Mouse (Mus musculus) kidney, embryonic 16.5 days (tissue): ENCODE results near the gene Evi5. TPM values are rescaled to one million over a fixed set of nuclear protein-coding genes. Genes with fewer than 3 reads are reported as not detected.

Source experiments
- ATAC-seq: fragments of 200-750 bp; cut with Nextera tagmentation; 2 replicates; pipeline ENCODE4 v1.8.0; 2017; ENCODE audit warnings: moderate TSS enrichment; ENCODE audit not compliant: low FRiP score, low TSS enrichment
- H3K27ac ChIP-seq: fragments of 300-500 bp; sonication (generic); 2 replicates; pipeline ENCODE4 v1.5.1; 2014; ENCODE audit warnings: low read length
- H3K27me3 ChIP-seq: fragments of 300-500 bp; sonication (generic); 2 replicates; pipeline ENCODE4 v1.6.1; 2014; ENCODE audit warnings: low read length, control low read depth, mixed read lengths; ENCODE audit not compliant: insufficient read depth
- H3K36me3 ChIP-seq: fragments of 300-500 bp; sonication (generic); 2 replicates; pipeline ENCODE4 v1.6.1; 2014; ENCODE audit warnings: low read length, control low read depth, mixed read lengths; ENCODE audit not compliant: insufficient read depth
- H3K4me1 ChIP-seq: fragments of 300-500 bp; sonication (generic); 2 replicates; pipeline ENCODE4 v1.6.1; 2014; ENCODE audit warnings: low read length, control low read depth, mixed read lengths; ENCODE audit not compliant: insufficient read depth
- H3K4me2 ChIP-seq: fragments of 300-500 bp; sonication (generic); replicated peaks from 2 replicates; pipeline ENCODE4 v1.6.1; 2014; ENCODE audit warnings: low read depth, low read length
- H3K4me3 ChIP-seq: fragments of 300-500 bp; sonication (generic); 2 replicates; pipeline ENCODE4 v1.5.1; 2014; ENCODE audit warnings: mild to moderate bottlenecking, low read length
- H3K9ac ChIP-seq: fragments of 300-500 bp; sonication (generic); replicated peaks from 2 replicates; pipeline ENCODE4 v1.6.1; 2014; ENCODE audit warnings: low read length
- H3K9me3 ChIP-seq: fragments of 300-500 bp; sonication (generic); 2 replicates; pipeline ENCODE4 v1.6.1; 2016; ENCODE audit warnings: low read length, control low read depth
- WGBS: fragments of 180-500 bp; shearing (Covaris S2); extraction: QIAGEN DNeasy Blood & Tissue Kit; methylation state at CpG from one replicate; pipeline ENCODE4 v1.1.7; 2014; 5-methylcytosine and 5-hydroxymethylcytosine counted together
- polyA plus RNA-seq: library from polyadenylated mRNA; unstranded; fragments of >200 nt; fragmentation: Nextera tagmentation; extraction: Ambion mirVana; gene quantifications from 2 replicates; pipeline ENCODE4 v1.2.1, GENCODE M21; 2015

Gene Evi5
- polyA plus RNA-seq, 1 experiment from 2014 or later = 76.5 TPM

DNA sequence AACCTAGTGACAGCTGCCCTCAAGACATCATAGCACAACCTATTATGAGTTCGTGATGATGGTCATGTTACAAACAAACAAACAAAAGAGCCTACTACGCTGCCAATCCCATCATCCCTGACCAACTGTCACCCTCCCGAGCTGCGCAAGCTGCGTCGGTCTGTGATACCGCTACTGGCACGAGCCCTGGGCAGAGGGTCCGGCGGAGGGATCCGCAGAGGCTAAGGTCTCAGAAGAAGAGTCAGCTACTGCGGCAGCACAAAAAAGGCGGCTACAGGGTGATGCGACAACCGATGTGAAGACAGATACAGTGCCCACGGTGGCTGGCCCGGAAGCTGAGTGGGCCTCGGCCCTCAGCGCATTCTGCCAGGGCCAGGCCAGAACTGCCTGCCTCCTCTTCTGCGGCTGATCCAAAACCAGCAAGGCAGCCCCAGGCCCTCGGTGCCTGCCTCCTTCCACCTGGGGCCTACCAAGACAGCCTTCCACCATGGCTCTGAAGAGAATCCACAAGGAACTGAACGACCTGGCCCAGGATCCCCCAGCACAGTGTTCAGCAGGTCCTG is 44.8 kb downstream of the Evi5 start, which contains the start of gene Ube2d2b:
Gene Ube2d2b (plus strand): TSS at position 102 of the 563 bp plus-strand sequence.
- Histone ChIP-seq H3K4me3 (no peak within 1 kb of the TSS), H3K9ac (no peak within 1 kb of the TSS), H3K27ac (no peak within 1 kb of the TSS), H3K4me1 (no peaks in the 10 kb centered on the region), H3K9me3 (peaks cover 12% of the 10 kb centered on the region), H3K36me3 (peaks cover 13% of the 10 kb centered on the region), H3K27me3 (no peaks in the 10 kb centered on the region), H3K4me2 (no peak within 1 kb of the TSS)
- ATAC-seq = no peak
- WGBS = 96% methylated on average over 22 of the region's 22 CpGs

GRCm38 (mm10) chr5:107822521-107822920 is 52.4 kb downstream of the Evi5 start:
- no peaks in the 10 kb centered on the region for H3K27me3 ChIP-seq
- H3K4me2 ChIP-seq = no peak overlapping the region
- ATAC-seq = no peak
- no peak overlapping the region for H3K9ac ChIP-seq
- no peak overlapping the region for H3K4me3 ChIP-seq
- no peak overlapping the region for H3K27ac ChIP-seq
- no peaks in the 10 kb centered on the region for H3K9me3 ChIP-seq
- WGBS = 75% methylated on average over 1 of the region's 1 CpGs
- H3K4me1 ChIP-seq = no peaks in the 10 kb centered on the region
- no peaks in the 10 kb centered on the region; the same call in 1 of the 2 replicates for H3K36me3 ChIP-seq

DNA sequence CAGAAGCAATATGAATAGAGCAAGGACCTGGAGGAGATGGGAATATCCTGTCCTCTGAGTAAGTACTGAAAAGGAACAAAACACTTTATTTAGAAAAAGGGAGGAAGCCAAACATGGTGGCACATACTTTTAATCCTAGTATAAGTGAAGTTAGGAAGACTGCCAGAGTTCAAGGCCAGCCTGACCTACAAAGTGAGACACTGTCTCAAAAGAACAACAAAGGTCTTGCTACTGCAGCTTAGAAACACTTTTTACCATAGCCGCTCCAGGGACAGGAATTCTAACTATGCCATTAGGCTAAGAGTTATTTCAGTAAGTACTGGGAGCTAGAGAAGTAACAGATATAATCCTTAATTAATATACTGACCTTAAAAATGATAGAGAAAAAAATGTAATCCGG is 60.3 kb downstream of the Evi5 start:
- no peaks in the 10 kb centered on the region for H3K27me3 ChIP-seq
- no peak for ATAC-seq
- no peak overlapping the region for H3K4me3 ChIP-seq
- H3K4me2 ChIP-seq = no peak overlapping the region
- H3K36me3 ChIP-seq = peaks cover 26% of the 10 kb centered on the region
- H3K27ac ChIP-seq = no peak overlapping the region
- no peak overlapping the region for H3K9ac ChIP-seq
- H3K4me1 ChIP-seq = no peaks in the 10 kb centered on the region
- H3K9me3 ChIP-seq = no peaks in the 10 kb centered on the region
- WGBS = 88% methylated on average over 2 of the region's 2 CpGs

GRCm38 (mm10) chr5:107807496-107807895 is 67.4 kb downstream of the Evi5 start:
- WGBS = 72% methylated on average over 4 of the region's 4 CpGs

DNA sequence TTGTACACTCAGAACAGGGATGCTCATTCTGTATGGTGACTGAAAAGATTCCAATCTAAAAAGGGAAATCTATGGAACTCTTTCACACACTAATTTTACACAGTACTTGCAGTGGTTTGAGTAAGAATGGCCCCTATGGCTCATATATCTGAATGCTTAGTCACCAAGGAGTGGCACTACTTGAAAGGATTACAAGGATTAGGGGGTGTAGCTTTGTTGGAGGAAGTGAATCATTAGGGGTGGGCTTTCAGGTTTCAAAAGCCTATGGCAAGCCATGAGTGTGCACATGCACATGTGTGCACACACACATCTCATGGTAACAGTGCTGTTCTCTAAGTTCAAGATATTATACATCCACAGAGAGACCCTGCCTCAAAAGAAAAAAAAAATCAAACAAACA is 72.3 kb downstream of the Evi5 start:
- H3K9me3 ChIP-seq = no peaks in the 10 kb centered on the region
- no peak overlapping the region for H3K27ac ChIP-seq
- H3K9ac ChIP-seq = no peak overlapping the region
- no peaks in the 10 kb centered on the region for H3K4me1 ChIP-seq
- H3K4me2 ChIP-seq = no peak overlapping the region
- H3K36me3 ChIP-seq = peaks cover 1% of the 10 kb centered on the region; the same call in 1 of the 2 replicates
- no peak overlapping the region for H3K4me3 ChIP-seq
- no peaks in the 10 kb centered on the region for H3K27me3 ChIP-seq
- no peak for ATAC-seq

More at GRCm38 (mm10) chr5:107807496-107807895, 67.4 kb downstream of the Evi5 start:
- Histone ChIP-seq H3K36me3 (peaks cover 10% of the 10 kb centered on the region), H3K4me1 (no peaks in the 10 kb centered on the region), H3K4me3 (no peak overlapping the region), H3K27ac (no peak overlapping the region), H3K9ac (no peak overlapping the region), H3K9me3 (no peaks in the 10 kb centered on the region), H3K27me3 (no peaks in the 10 kb centered on the region), H3K4me2 (no peak overlapping the region)
- ATAC-seq = no peak

GRCm38 (mm10) chr5:107801234-107801633 is 73.7 kb downstream of the Evi5 start:
- peaks cover 7% of the 10 kb centered on the region; the same call in 1 of the 2 replicates for H3K36me3 ChIP-seq
- H3K9ac ChIP-seq = no peak overlapping the region
- no peak overlapping the region for H3K4me2 ChIP-seq
- no peak overlapping the region for H3K4me3 ChIP-seq
- 75% methylated on average over 2 of the region's 2 CpGs for WGBS
- H3K27ac ChIP-seq = no peak overlapping the region
- no peaks in the 10 kb centered on the region for H3K4me1 ChIP-seq
- no peaks in the 10 kb centered on the region for H3K9me3 ChIP-seq
- ATAC-seq = no peak
- H3K27me3 ChIP-seq = no peaks in the 10 kb centered on the region

DNA sequence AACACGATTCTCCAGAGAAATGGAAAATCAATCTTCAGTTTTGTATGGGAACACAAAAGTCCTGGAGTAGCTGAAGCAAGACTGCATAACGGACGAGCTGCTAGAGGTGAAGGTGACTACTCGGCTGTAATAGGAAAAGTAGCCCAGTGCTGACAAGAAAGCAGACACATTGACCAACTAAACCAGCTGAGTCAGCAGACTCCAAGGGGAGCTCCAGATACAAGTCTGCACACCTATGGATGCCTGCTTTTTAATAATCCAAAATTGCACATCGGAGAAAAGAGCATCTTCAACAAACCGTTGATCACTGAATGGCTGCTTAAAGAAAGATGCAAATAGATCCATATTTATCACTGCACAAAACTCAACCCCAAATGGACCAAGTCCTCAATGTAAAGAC is 76.6 kb downstream of the Evi5 start:
- peaks cover 13% of the 10 kb centered on the region; the same call in 1 of the 2 replicates for H3K36me3 ChIP-seq
- H3K27me3 ChIP-seq = no peaks in the 10 kb centered on the region
- H3K9ac ChIP-seq = no peak overlapping the region
- H3K4me3 ChIP-seq = no peak overlapping the region
- H3K27ac ChIP-seq = no peak overlapping the region
- H3K4me2 ChIP-seq = no peak overlapping the region
- H3K4me1 ChIP-seq = no peaks in the 10 kb centered on the region
- ATAC-seq = no peak
- H3K9me3 ChIP-seq = no peaks in the 10 kb centered on the region
- WGBS = 90% methylated on average over 6 of the region's 6 CpGs

GRCm38 (mm10) chr5:107793927-107794326 is 81.0 kb downstream of the Evi5 start:
- Histone ChIP-seq H3K27me3 (no peaks in the 10 kb centered on the region), H3K4me2 (no peak overlapping the region), H3K9ac (no peak overlapping the region), H3K36me3 (peaks cover 13% of the 10 kb centered on the region; the same call in 1 of the 2 replicates), H3K4me1 (no peaks in the 10 kb centered on the region), H3K4me3 (no peak overlapping the region), H3K27ac (no peak overlapping the region), H3K9me3 (no peaks in the 10 kb centered on the region)
- ATAC-seq = no peak
- 56% methylated on average over 2 of the region's 2 CpGs for WGBS

DNA sequence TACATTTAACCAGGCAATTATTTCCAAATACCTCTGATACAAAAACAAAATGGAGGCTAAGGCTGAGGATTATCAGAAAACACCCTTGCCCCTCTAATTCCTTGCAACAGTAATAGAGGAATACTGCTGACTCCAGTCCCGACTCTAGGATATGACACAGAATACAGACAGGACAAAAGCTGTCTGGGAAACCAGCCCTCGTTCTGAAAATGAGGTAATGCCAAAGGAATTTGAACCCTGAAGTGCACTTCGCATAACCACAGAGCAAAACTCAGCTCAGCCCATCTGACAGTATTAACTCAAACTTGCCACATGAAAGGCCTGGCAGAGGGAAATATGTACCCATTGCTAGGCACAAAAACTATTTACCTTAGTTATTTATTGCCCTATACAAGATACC is 81.6 kb downstream of the Evi5 start:
- WGBS = 45% methylated on average over 3 of the region's 3 CpGs
- Histone ChIP-seq H3K27me3 (no peaks in the 10 kb centered on the region), H3K9ac (no peak overlapping the region), H3K9me3 (no peaks in the 10 kb centered on the region), H3K4me2 (no peak overlapping the region), H3K4me1 (no peaks in the 10 kb centered on the region), H3K36me3 (peaks cover 13% of the 10 kb centered on the region; the same call in 1 of the 2 replicates), H3K4me3 (no peak overlapping the region), H3K27ac (no peak overlapping the region)
- no peak for ATAC-seq

DNA sequence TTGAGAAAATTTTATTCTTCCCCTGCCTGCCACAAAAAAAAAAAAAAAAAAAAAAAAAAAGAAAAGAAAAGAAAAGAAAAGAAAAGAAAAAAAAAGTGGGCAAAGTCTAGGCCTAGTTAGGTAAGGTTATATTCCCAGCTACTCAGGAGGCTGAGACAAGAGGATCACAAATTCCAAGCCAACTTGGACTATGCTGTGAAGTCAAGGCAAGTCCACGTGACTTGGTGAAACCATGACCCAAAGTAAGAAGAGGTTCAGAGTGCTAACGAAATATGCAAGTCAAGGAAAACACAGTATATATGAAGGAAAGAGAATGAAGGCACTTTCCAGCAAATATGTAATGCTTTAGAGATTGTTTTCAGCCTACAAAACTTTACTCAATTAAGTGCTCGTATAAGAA is 82.4 kb downstream of the Evi5 start:
- Histone ChIP-seq H3K9me3 (no peaks in the 10 kb centered on the region), H3K27ac (no peak overlapping the region), H3K4me1 (no peaks in the 10 kb centered on the region), H3K27me3 (no peaks in the 10 kb centered on the region), H3K4me2 (no peak overlapping the region), H3K9ac (no peak overlapping the region), H3K4me3 (no peak overlapping the region), H3K36me3 (peaks cover 11% of the 10 kb centered on the region; the same call in 1 of the 2 replicates)
- 94% methylated on average over 3 of the region's 3 CpGs for WGBS
- no peak for ATAC-seq
